Mouse (Mus musculus): ENCODE data around the gene Ankle2. TPM values are rescaled to one million over a fixed set of nuclear protein-coding genes. Genes with fewer than 3 reads are reported as not detected.
A peak's percentile ranks its signal among the peaks of the same experiment; 100 is the strongest.

Ankle2 gene
- polyA plus RNA-seq, 1 experiment from 2014 or later, result 37.5 TPM

DNA sequence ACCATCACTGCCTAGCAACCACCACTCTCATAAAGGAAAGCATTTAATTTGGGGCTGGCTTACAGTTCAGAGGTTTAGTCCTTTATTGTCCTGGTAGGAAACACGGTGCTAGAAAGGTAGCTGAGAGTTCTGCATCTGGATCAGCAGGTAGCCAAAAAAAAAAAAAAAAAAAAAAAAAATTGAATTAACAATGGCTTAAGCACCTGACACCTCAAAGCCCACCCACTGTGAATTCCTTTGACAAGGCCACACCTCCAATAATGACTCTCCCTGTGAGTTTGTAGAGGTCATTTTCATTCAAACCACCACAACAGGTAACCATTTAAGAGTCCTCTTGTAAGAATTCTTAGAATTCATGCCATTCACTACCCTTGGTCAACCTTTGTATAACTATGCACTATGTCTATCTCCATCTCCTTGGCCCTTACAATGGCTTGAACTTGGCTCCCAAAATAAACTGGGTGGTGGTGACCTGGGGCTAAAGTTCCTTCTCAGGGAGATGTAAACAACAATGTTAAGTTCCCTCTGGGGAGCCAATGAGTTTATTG, 3.4 kb upstream of the Ankle2 start:
- Histone ChIP-seq H3K9ac (ENCODE audit: low read length) (no peak overlapping the region), H3K4me3 (ENCODE audit: low read depth, low read length) (no peak overlapping the region), H3K9me3 (ENCODE audit: control insufficient read depth, low read length) (no peaks in the 10 kb centered on the region), H3K36me3 (ENCODE audit: control insufficient read depth, insufficient read depth, low read length) (peaks cover 3% of the 10 kb centered on the region; the same call in 1 of the 2 replicates), H3K4me2 (no peak overlapping the region), H3K27ac (ENCODE audit: low read depth, low read length) (no peak overlapping the region), H3K27me3 (ENCODE audit: control insufficient read depth, insufficient read depth, low read length) (no peaks in the 10 kb centered on the region), H3K4me1 (ENCODE audit: control insufficient read depth, insufficient read depth, low read length) (peaks cover 13% of the 10 kb centered on the region)
- ATAC-seq (ENCODE audit: low FRiP score) (no peak), DNase-seq (ENCODE audit: low spot score, missing footprints) (peak; percentile 26)
- 54% methylated on average over 1 of the region's 1 CpGs for WGBS

GRCm38 (mm10) chr5:110230401-110230779, 414 bp upstream of the Ankle2 start:
- peak overlapping the region; percentile 92 for H3K4me3 ChIP-seq (ENCODE audit: low read depth, low read length)
- ATAC-seq (ENCODE audit: low FRiP score) (0 out of 2 replicates have a peak, but pooled peaks have one; percentile 10), DNase-seq (ENCODE audit: low spot score, missing footprints) (peak; percentile 92)
- H3K27me3 ChIP-seq (ENCODE audit: control insufficient read depth, insufficient read depth, low read length), result no peaks in the 10 kb centered on the region
- H3K36me3 ChIP-seq (ENCODE audit: control insufficient read depth, insufficient read depth, low read length), result no peaks in the 10 kb centered on the region; the same call in 1 of the 2 replicates
- H3K9me3 ChIP-seq (ENCODE audit: control insufficient read depth, low read length), result no peaks in the 10 kb centered on the region
- H3K9ac ChIP-seq (ENCODE audit: low read length), result peak overlapping the region; percentile 96
- WGBS, result 9% methylated on average over 8 of the region's 8 CpGs
- peak overlapping the region; percentile 90; the same call in 1 of the 2 replicates for H3K27ac ChIP-seq (ENCODE audit: low read depth, low read length)
- peaks cover 14% of the 10 kb centered on the region for H3K4me1 ChIP-seq (ENCODE audit: control insufficient read depth, insufficient read depth, low read length)
- peak overlapping the region; percentile 49 for H3K4me2 ChIP-seq

GRCm38 (mm10) chr5:110231638-110232037, 834 bp downstream of the Ankle2 start:
- 0 out of 2 replicates have a peak, but pooled peaks have one; percentile 8 for ATAC-seq (ENCODE audit: low FRiP score)
- H3K4me2 ChIP-seq, result peak overlapping the region; percentile 49
- peak overlapping the region; percentile 92 for H3K4me3 ChIP-seq (ENCODE audit: low read depth, low read length)
- peak; percentile 86 for DNase-seq (ENCODE audit: low spot score, missing footprints)
- H3K9ac ChIP-seq (ENCODE audit: low read length), result peak overlapping the region; percentile 96
- H3K4me1 ChIP-seq (ENCODE audit: control insufficient read depth, insufficient read depth, low read length), result peaks cover 14% of the 10 kb centered on the region
- no peaks in the 10 kb centered on the region for H3K27me3 ChIP-seq (ENCODE audit: control insufficient read depth, insufficient read depth, low read length)
- peaks cover 5% of the 10 kb centered on the region; the same call in 1 of the 2 replicates for H3K36me3 ChIP-seq (ENCODE audit: control insufficient read depth, insufficient read depth, low read length)
- no peak overlapping the region for H3K27ac ChIP-seq (ENCODE audit: low read depth, low read length)
- H3K9me3 ChIP-seq (ENCODE audit: control insufficient read depth, low read length), result no peaks in the 10 kb centered on the region
- 42% methylated on average over 13 of the region's 13 CpGs for WGBS

- Histone ChIP-seq H3K4me2 (no peak overlapping the region), H3K4me3 (ENCODE audit: low read depth, low read length) (no peak overlapping the region), H3K9me3 (ENCODE audit: control insufficient read depth, low read length) (no peaks in the 10 kb centered on the region), H3K4me1 (ENCODE audit: control insufficient read depth, insufficient read depth, low read length) (peaks cover 14% of the 10 kb centered on the region), H3K27ac (ENCODE audit: low read depth, low read length) (no peak overlapping the region), H3K27me3 (ENCODE audit: control insufficient read depth, insufficient read depth, low read length) (no peaks in the 10 kb centered on the region), H3K36me3 (ENCODE audit: control insufficient read depth, insufficient read depth, low read length) (peaks cover 5% of the 10 kb centered on the region; the same call in 1 of the 2 replicates), H3K9ac (ENCODE audit: low read length) (no peak overlapping the region)
- ATAC-seq (ENCODE audit: low FRiP score) (no peak), DNase-seq (ENCODE audit: low spot score, missing footprints) (peak; percentile 45)
- WGBS, result 91% methylated on average over 6 of the region's 6 CpGs
These were observed 1.5 kb downstream of the Ankle2 start for GRCm38 (mm10) chr5:110232346-110232745.

DNA sequence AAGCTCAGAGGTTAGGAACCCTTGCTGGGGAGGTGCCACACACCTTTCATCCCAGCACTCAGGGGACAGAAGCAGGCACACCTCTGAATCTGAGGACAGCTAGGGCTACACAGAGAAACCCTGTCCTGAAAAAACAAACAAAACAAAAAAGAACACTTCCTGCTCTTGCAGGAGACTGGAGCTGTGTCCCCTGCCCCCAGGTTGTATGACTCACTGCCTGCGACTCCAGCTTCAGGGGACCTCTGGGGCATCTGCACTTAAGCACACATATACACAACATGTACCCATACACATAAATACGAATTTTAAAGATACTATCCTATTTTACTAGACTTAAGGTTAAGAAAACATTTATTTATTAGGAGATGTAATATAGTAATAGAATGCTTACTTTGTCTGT, 13.3 kb downstream of the Ankle2 start:
- H3K4me3 ChIP-seq (ENCODE audit: low read depth, low read length), result no peak overlapping the region
- no peak overlapping the region for H3K27ac ChIP-seq (ENCODE audit: low read depth, low read length)
- DNase-seq (ENCODE audit: low spot score, missing footprints) (peak; percentile 47), ATAC-seq (ENCODE audit: low FRiP score) (no peak)
- H3K4me2 ChIP-seq, result no peak overlapping the region
- H3K36me3 ChIP-seq (ENCODE audit: control insufficient read depth, insufficient read depth, low read length), result peaks cover 28% of the 10 kb centered on the region
- no peaks in the 10 kb centered on the region for H3K9me3 ChIP-seq (ENCODE audit: control insufficient read depth, low read length)
- H3K9ac ChIP-seq (ENCODE audit: low read length), result no peak overlapping the region
- WGBS, result 85% methylated on average over 2 of the region's 2 CpGs
- H3K4me1 ChIP-seq (ENCODE audit: control insufficient read depth, insufficient read depth, low read length), result no peaks in the 10 kb centered on the region
- H3K27me3 ChIP-seq (ENCODE audit: control insufficient read depth, insufficient read depth, low read length), result no peaks in the 10 kb centered on the region

DNA sequence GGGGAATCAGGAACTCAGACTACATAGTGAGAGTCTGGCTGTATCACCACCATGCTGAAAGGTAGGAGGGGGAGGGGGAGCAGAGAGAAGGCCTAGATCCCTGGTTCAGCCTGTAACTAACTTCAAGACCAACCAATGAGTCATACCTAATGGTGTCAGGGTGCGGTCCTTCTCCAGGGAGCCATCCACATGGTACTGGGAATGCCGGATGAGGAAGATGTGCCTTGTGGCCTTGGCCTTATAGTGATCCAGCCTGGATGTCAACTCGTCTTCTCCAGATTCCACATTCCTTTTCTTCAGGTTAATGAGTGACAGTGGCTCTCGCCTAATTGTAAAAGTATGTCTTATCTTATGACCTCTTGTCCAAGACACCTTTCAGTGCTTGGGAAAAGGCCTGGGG, 36.1 kb downstream of the Ankle2 start:
- ATAC-seq (ENCODE audit: low FRiP score) (no peak), DNase-seq (ENCODE audit: low spot score, missing footprints) (no peak)
- Histone ChIP-seq H3K4me3 (ENCODE audit: low read depth, low read length) (no peak overlapping the region), H3K4me2 (no peak overlapping the region), H3K9ac (ENCODE audit: low read length) (no peak overlapping the region), H3K36me3 (ENCODE audit: control insufficient read depth, insufficient read depth, low read length) (peaks cover 20% of the 10 kb centered on the region), H3K27ac (ENCODE audit: low read depth, low read length) (no peak overlapping the region), H3K4me1 (ENCODE audit: control insufficient read depth, insufficient read depth, low read length) (peaks cover 9% of the 10 kb centered on the region), H3K27me3 (ENCODE audit: control insufficient read depth, insufficient read depth, low read length) (no peaks in the 10 kb centered on the region), H3K9me3 (ENCODE audit: control insufficient read depth, low read length) (no peaks in the 10 kb centered on the region)
- 88% methylated on average over 4 of the region's 4 CpGs for WGBS

DNA sequence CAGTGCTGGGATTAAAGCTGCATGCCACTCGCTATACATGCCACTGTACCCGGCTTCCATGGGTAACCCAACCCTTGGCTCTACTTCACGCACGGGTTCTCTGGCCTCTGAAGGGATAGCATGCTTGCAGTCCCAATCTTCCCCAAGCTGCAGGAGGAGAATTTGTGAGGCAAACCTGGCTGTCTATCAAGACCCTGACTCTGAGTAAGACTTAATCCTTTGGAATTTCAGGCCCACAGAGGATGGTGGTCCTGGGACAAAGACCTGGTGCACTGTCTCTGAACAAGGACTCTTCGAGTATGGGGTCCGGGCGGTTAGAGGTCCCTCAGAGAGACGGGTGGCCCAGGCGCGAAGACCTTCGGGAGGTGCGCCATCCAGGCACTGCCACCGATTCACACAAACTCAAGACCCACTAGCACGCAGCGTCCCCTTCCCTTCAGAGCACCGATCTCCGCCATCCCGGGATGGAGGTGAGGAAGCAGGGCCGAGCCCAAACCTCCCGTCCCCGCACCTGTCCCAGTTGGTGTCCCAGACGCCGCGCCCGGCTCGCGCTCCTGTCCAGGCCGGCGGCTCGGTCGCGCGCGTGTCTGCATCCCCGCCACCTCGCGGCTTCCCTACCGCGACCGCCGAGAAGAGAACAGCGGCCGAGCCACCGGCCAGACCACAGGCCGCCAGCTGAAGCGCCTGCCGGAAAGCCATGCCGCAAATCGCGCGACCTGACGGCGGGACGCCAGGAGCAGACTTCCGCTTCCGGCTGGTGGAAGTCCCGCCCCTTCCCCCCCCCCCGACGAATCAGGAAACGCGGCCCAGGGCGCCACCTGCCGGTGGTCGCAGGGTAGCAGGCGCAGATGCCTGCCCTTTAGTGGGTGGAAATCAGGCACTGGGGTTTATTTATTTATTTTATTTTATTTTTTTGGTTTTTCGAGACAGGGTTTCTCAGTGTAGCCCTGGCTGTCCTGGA, 38.6 kb downstream of the Ankle2 start, which contains the start of gene Pgam5:
Pgam5 (minus strand) TSS at position 773 of the 961 bp plus-strand sequence.
- H3K27ac ChIP-seq (ENCODE audit: low read depth, low read length), result no peak within 1 kb of the TSS; the same call in 1 of the 2 replicates
- DNase-seq (ENCODE audit: low spot score, missing footprints) (peak; percentile 100), ATAC-seq (ENCODE audit: low FRiP score) (peak; percentile 93)
- peaks cover 9% of the 10 kb centered on the region for H3K4me1 ChIP-seq (ENCODE audit: control insufficient read depth, insufficient read depth, low read length)
- H3K27me3 ChIP-seq (ENCODE audit: control insufficient read depth, insufficient read depth, low read length), result no peaks in the 10 kb centered on the region
- peaks cover 20% of the 10 kb centered on the region for H3K36me3 ChIP-seq (ENCODE audit: control insufficient read depth, insufficient read depth, low read length)
- peak within 1 kb of the TSS; percentile 91 for H3K9ac ChIP-seq (ENCODE audit: low read length)
- WGBS, result under 1% methylated on average over 63 of the region's 66 CpGs
- no peaks in the 10 kb centered on the region for H3K9me3 ChIP-seq (ENCODE audit: control insufficient read depth, low read length)
- H3K4me2 ChIP-seq, result peak within 1 kb of the TSS; percentile 96
- peak within 1 kb of the TSS; percentile 97 for H3K4me3 ChIP-seq (ENCODE audit: low read depth, low read length)

GRCm38 (mm10) chr5:110270242-110270641, 39.4 kb downstream of the Ankle2 start:
- Histone ChIP-seq H3K4me1 (ENCODE audit: control insufficient read depth, insufficient read depth, low read length) (peaks cover 9% of the 10 kb centered on the region), H3K36me3 (ENCODE audit: control insufficient read depth, insufficient read depth, low read length) (peaks cover 12% of the 10 kb centered on the region), H3K27ac (ENCODE audit: low read depth, low read length) (no peak overlapping the region), H3K27me3 (ENCODE audit: control insufficient read depth, insufficient read depth, low read length) (no peaks in the 10 kb centered on the region), H3K9me3 (ENCODE audit: control insufficient read depth, low read length) (no peaks in the 10 kb centered on the region), H3K4me3 (ENCODE audit: low read depth, low read length) (no peak overlapping the region), H3K9ac (ENCODE audit: low read length) (no peak overlapping the region; the same call in 1 of the 2 replicates), H3K4me2 (no peak overlapping the region)
- ATAC-seq (ENCODE audit: low FRiP score), result peak; percentile 57
- WGBS, result 96% methylated on average over 6 of the region's 6 CpGs
- DNase-seq (ENCODE audit: low spot score, missing footprints), result no peak

GRCm38 (mm10) chr5:110274147-110274546, 43.3 kb downstream of the Ankle2 start:
- H3K4me1 ChIP-seq (ENCODE audit: control insufficient read depth, insufficient read depth, low read length), result 0 out of 2 replicates have a peak, but pooled peaks cover under 1% of the 10 kb centered on the region
- H3K4me3 ChIP-seq (ENCODE audit: low read depth, low read length), result no peak overlapping the region
- WGBS, result 84% methylated on average over 4 of the region's 4 CpGs
- DNase-seq (ENCODE audit: low spot score, missing footprints) (no peak), ATAC-seq (ENCODE audit: low FRiP score) (no peak)
- no peak overlapping the region for H3K4me2 ChIP-seq
- no peaks in the 10 kb centered on the region for H3K9me3 ChIP-seq (ENCODE audit: control insufficient read depth, low read length)
- H3K27ac ChIP-seq (ENCODE audit: low read depth, low read length), result no peak overlapping the region
- H3K27me3 ChIP-seq (ENCODE audit: control insufficient read depth, insufficient read depth, low read length), result no peaks in the 10 kb centered on the region
- no peaks in the 10 kb centered on the region for H3K36me3 ChIP-seq (ENCODE audit: control insufficient read depth, insufficient read depth, low read length)
- H3K9ac ChIP-seq (ENCODE audit: low read length), result no peak overlapping the region
